Mouse (Mus musculus) layer of hippocampus, adult 18-20 months (tissue): Measurements from ENCODE around the gene Rgp1. TPM values are rescaled to one million over a fixed set of nuclear protein-coding genes. Genes with fewer than 3 reads are reported as not detected.
A peak's percentile ranks its signal among the peaks of the same experiment; 100 is the strongest.
"Not testable (repeated sequence)": the region's sequence is repeated elsewhere in the genome, so short reads cannot be mapped to it uniquely, and the experiment has no call there.

Experiments
- DNase-seq, 2 experiments: peaks; one replicate each; pipeline ENCODE4 v3.0.0; 2022; ENCODE audit warnings: low spot score in 2 of 2
- long read RNA-seq: library from polyadenylated mRNA; stranded (forward); transcript quantifications from one replicate; pipeline ENCODE4 v2.0.0, GENCODE M21; 2021
- total RNA-seq, 2 experiments: library from RNA; stranded (reverse); gene quantifications; 2 replicates each; pipeline ENCODE4 v1.2.3; 2021

The Rgp1 gene
- 10 to 100 TPM; 43.6 to 48.0 TPM for total RNA-seq
- long read RNA-seq, partial matches to known transcripts, result 1 of 4 reads
- long read RNA-seq, other reads (novel, unspliced or antisense), result 3 of 4 reads

DNA sequence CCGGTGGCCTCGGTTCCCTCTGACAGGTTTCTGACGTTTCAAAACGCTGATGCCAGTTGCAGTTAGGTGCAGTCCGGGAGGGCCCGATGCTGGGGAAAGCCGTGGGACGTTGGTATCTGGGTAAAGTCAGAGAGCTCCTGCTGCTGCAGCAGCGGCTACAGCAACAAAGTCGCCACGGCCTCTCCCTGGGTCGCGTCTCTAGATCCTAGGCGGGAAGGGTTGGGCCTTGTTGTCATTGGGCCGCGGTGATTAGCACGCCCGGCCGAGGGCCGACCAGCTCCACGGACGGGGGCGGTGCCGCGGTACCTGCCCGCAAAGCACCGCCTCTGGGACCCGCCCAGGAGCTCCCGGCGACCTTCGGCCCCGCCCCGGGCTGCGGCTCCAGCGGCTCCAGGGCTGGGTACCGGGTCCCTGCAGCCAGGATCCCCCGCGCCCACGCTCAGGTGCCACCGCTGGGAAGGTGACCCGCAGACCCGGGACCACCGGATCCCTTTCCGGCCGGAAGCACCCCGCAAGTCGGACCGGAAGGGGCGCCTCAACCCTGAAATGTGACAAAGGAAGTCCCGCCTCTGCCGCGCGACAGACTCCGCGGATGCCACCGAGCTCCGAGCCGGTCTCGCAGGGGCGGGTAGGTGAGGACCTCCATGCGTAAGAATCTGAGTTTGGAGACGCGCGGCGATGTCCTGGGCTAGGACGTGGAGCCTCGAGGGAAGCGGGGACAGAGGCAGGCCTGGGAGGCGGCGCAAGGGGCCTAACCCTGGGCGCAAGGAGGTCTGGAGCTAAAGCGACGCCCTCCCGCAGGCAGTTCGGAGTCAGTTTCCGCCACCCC, at the start of gene Rgp1, which contains the start of gene Gba2:
Gene Rgp1 (plus strand): TSS at position 340 of the 829 bp plus-strand sequence.
Gene Gba2 (minus strand): TSS at position 498 of the 829 bp plus-strand sequence.
- peak; percentile 82 to 87 for DNase-seq

DNA sequence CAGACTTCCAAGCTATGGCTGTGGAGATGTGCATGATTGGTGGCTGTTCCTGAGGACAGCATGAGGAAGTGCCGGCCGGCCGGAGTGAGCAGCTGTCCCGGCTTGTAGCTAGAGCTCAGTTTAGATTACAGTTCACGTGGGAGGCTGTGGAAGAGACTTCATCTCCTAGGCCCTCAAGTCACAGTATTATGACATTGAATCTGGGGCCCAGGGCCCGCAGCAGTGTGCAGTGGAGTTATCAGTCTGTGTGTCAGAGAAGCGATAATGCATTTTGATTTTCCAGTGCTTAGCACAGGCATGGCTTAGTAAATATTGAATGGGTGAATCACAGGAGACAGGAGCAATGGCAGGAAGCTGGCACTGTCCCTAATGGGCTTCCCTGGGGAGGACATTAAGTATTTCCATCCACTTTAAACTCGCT, 48.4 kb upstream of the Rgp1 start:
- no peak for DNase-seq

GRCm38 (mm10) chr4:43530581-43530980, 47.9 kb upstream of the Rgp1 start:
- peak; percentile 51 to 83 for DNase-seq

DNA sequence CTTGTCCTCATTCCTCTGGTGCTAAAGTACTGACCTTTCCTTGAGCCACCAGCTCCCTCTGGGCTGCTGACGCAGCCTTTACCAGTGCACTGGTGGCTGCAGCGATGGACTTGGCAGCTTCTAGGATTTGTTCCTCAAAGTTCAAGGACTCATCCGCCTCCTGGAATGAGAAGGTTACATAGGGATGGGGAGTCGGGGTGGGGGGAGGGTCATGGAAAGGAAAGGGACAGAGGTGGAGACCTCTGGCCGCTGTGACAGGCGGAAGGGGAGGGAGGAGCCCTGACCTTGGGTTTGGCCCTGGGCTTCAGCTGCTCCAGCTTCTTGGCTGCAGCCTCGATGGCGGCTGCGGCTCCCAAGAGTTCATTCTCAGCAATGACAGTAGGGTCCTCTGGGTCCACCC, 45.2 kb upstream of the Rgp1 start:
- DNase-seq, result no peak

DNA sequence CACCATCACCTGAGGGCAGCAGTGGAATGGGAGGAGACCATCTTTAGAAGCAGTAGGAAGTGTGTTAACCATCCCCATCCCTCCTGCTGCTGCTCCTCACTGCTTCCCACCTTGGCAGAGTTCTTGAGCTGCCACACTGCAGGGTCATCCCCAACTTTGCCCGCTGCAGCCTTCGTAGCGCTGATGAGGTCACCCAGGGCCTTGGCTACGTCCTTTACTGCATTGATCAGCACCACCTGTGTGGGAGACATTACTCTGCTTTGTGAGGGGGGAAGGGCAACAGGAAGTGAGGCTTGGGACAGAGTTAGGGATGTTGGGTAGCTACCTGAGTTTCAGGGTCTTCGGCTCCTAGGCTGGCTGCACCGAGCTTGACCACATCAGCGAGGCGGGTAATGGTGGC, 42.9 kb upstream of the Rgp1 start:
- no peak for DNase-seq

GRCm38 (mm10) chr4:43536031-43536430, 42.5 kb upstream of the Rgp1 start:
- DNase-seq, result no peak

DNA sequence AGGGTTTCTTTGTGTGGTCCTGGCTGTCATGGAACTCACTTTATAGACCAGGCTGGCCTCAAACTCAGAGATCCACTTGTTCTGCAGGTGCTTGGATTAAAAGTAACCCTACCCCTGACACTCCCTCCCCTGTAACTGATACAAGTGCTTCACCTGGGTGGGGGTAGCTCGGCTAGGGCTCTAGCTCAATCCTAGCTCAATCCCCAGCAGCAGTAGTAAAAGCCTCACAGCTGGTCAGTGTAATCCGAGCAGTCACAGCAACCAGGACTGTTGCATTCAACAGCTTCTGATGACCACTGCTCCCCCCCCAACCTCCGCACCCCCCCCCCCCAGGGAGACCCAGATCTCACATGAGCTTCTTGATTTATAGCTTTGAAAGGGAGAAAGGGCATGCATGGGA, 36.5 kb upstream of the Rgp1 start:
- DNase-seq, result no peak

DNA sequence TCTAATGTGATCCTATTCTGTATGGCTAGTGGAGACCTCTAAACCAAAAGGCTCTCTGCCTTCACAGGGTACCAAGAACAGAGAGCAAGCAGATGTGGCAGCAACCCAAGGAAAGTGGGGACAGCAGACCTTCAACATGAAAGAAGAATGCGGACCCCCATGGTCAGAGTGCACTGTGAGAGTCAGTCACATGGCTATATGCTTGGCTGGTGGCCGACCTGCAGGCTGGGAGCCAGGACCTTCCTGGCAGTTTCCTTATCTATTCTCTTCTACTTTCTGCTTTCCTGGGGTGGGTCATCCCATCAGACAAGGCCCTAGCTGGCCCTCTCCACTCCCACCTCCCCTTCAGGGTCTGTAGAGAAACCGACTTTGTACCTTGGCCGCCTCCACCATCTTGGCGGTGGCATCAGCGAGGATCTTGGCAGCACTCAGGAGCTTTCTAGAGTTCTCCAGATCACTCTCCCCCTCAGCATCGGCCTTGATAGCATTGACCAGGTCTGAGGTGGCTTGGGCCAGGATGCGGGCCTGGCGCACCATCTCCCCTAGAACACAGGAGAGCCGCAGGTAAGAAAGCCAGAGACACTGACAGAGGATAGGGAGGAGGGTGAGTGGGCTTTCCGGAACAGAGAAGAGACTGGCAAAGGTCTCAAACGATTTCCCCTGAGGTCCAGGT, 32.0 kb upstream of the Rgp1 start:
- no peak for DNase-seq

GRCm38 (mm10) chr4:43547160-43547559, 31.4 kb upstream of the Rgp1 start:
- DNase-seq, result no peak

DNA sequence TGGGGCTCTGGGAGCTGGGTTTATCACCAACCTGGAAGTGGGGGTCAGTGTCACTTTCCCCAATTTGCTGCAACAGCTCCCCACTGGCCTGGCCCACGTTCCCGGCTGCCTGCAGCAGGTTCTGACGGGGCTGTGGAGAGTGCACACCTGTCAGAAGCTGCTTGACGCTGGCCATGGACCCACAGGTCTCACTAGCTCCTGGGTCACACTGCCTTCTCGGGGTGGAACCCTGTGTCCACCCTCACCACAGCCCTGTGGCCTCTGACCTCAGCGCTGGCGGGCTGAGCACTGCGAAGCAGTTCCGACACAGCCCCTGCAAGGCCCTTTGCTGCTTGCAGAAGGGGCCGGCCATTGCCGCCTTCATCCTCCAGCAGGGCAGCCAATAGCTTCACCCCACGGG, 29.5 kb upstream of the Rgp1 start:
- DNase-seq, result no peak

GRCm38 (mm10) chr4:43551854-43552253, 26.7 kb upstream of the Rgp1 start:
- DNase-seq, result not testable (repeated sequence)

DNA sequence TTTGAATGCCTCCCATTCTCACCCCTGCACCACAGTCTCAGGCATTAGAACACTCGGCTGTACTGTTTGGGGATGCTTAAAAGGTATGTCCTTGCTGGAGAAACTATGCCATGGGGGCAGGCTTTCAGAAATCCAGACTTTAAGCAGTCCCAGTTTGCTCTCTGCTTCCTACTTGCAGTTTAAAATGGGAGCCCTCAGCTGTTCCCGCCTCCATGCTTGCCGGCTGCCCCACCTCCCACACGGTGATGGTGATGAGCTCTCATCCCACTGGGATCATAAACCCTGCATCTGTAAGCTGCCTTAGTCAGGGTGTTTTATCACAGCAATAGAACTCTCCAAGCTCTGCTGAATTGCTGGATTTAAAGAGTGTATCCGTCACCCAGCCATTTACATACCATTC, 26.1 kb upstream of the Rgp1 start:
- DNase-seq, result peak in 1 of 2 experiments; percentile 59

DNA sequence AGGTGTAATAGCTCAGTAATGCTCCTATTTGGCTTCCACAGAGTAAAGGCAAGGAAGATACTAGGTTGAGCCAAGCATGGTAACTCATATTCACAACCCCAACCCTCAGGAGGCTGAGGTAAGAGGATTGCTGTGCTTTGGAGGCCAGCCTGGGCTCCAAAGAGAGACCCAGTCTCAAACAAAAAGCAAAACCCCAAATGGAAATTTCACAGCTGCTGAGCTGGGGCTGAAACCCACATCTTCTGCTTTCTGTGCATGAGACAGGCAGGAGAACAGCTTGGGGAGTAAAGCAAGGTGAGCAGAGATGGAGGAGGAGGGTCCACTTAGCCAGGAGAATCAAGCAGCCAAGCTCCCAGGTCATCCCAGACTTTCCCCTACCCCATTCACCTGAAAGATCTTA, 24.6 kb upstream of the Rgp1 start:
- no peak for DNase-seq

- DNase-seq, result no peak
Measured at GRCm38 (mm10) chr4:43555926-43556325, 22.6 kb upstream of the Rgp1 start.

DNA sequence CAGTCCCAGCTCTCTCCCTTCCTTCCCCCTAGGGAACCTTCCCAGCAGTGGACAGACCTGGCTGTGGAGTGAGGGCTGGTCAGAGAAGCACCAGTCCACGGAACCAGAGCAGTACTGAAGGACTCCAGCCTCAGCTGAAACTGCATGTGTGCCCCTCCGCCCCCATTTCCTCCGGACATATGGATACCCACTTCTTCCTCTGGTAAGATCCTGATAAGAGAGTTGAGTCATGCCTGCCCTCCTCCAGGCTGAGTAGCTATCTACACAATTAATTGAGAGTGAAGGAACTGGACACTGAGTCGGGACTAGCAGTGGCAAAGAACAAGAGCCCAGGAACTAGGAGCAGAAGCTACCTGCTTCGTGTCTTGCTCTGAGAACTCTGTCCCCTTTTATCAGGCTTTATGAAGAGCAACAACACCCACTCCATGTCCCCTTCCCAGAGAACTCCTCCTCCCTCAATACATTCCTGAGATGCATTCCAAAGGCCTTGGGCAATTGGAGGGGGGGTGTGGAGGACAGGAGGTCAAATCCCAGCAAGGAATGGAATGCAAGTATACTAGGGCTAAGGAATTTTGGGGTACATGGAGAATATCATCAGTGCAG, 20.4 kb upstream of the Rgp1 start:
- no peak for DNase-seq

- no peak for DNase-seq
Measured at GRCm38 (mm10) chr4:43558631-43559356, 19.7 kb upstream of the Rgp1 start.

DNA sequence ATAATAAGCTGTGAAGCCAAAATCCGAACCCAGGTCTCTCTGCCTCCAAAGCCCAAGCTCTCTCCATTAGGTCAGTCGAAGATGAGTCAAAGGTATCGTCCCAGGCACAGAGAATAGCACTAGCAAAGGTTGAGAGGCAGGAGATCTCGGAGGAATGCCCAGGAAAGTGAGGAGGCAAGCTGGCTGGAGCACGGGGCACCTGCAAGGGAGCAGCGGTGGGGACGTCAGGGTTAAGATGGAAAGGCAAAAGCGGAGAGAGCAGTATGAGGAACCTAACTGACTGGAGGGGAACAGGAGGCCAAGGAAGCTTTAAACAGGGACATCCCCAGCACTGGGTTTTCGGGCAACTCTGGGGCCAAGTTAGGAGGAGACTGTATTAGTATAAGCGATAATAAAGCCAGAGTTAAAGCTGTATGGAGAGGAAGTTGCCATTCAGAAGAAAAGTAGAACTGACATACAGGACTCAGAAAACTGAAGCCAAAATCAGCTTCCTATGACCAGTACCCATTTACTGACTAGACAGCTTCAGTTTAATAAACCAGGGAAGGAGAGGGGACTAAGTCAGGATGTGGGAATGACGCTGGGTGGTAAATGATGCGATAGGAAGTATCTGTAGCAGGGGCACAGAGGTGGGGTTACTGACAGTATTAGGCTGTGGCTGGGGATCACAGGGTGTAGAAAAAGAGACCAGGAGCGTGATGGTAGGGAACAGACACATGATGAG, 18.8 kb upstream of the Rgp1 start:
- DNase-seq, result no peak

DNA sequence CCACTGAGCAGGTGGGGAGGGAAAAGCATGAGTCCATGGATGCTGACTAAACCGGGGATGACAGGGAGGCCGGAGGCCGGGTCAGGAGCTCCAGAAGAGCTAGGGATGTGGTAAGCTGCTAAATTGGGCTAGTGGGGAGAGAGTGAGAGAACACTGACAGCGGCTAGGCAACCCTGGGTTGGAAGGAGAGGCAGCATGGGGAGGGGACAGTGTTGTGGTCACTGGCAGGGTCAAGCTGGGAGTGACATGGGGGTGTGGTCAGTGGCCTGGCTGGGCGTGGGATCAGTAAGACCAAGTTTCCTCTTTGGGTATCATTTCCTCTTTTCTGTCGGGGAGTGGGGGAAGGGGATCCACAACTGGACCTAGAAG, 18.3 kb upstream of the Rgp1 start:
- DNase-seq, result no peak

DNA sequence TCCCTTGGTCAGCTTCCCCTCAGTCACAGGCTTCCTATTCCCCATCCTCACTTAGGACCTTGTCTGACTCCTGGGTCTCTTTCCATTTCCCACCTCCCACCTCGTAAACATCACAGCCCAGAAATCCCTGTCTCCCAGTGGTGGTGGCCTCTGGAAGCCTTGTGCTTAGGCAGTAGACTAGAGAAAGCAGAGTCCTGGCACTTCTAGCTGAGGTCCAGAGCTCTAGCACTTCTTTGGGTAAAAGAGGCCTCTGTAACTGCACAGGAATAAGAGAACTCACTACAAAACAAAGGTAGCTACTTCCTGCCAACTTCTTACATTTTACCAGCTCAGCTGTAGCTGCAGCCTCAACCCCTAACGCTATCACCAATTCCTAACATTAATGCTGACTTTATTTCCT, 17.5 kb upstream of the Rgp1 start:
- no peak for DNase-seq

- no peak for DNase-seq
Measured at GRCm38 (mm10) chr4:43561436-43561996, 17.0 kb upstream of the Rgp1 start.
